Mouse (Mus musculus) erythroblast, embryonic 14.5 days (primary cell): ENCODE measurements around the gene Rbl2.

Source experiments
- GATA1 ChIP-seq: IDR thresholded peaks from 2 replicates; pipeline ENCODE4 v1.6.1; 2012; ENCODE audit warnings: low read length, inconsistent platforms, mixed read lengths
- TAL1 ChIP-seq: IDR thresholded peaks from 3 replicates; pipeline ENCODE4 v1.6.1; 2012; ENCODE audit warnings: low read length, inconsistent platforms, mixed read lengths

- TF ChIP-seq TAL1 (no peak), GATA1 (no peak)
These were observed 9.0 kb upstream of the Rbl2 start for GRCm38 (mm10) chr8:91060555-91061471.
